Mouse (Mus musculus): ENCODE results near the gene Ap3b1.

GRCm38 (mm10) chr13:94375526-94376390, 17.0 kb downstream of the Ap3b1 start:
- TF ChIP-seq MAX (IDR thresholded peaks at IDR 0.05; ENCODE audit: low read length) (no peak), TCF12 (IDR thresholded peaks at IDR 0.05; ENCODE audit: low read depth, low read length) (no peak), MAFK (IDR thresholded peaks at IDR 0.05; ENCODE audit: insufficient replicate concordance, low read length) (no peak), GABPA (IDR thresholded peaks at IDR 0.05; ENCODE audit: insufficient replicate concordance, low read depth, low read length) (no peak), TBP (conservative IDR thresholded peaks at IDR 0.05; ENCODE audit: low read depth, low read length) (no peak), POLR2A (IDR thresholded peaks at IDR 0.05; ENCODE audit: low read depth, low read length) (no peak), BHLHE40 (IDR thresholded peaks at IDR 0.05; ENCODE audit: low read depth, low read length) (no peak), HCFC1 (IDR thresholded peaks at IDR 0.05; ENCODE audit: low read depth, low read length) (no peak), E2F4 (IDR thresholded peaks at IDR 0.05; ENCODE audit: insufficient replicate concordance, low read depth, low read length) (no peak)
